Mouse (Mus musculus) G1E-ER4 (cell line): ENCODE data around the gene C1ra. TPM values are rescaled to one million over a fixed set of nuclear protein-coding genes. Genes with fewer than 3 reads are reported as not detected.
"Not testable (repeated sequence)": the region's sequence is repeated elsewhere in the genome, so short reads cannot be mapped to it uniquely, and the experiment has no call there.

ENCODE experiments used
- GATA1 ChIP-seq: IDR thresholded peaks from one replicate; pipeline ENCODE4 v1.8.0; 2012; ENCODE audit warnings: low read length, inconsistent platforms
- polyA plus RNA-seq: library from polyadenylated mRNA; stranded (reverse); fragments of >175 nt; gene quantifications from 2 replicates; pipeline ENCODE4 v1.2.3, GENCODE M21; 2012

Gene C1ra
- polyA plus RNA-seq, 1 experiment, result not detected

DNA sequence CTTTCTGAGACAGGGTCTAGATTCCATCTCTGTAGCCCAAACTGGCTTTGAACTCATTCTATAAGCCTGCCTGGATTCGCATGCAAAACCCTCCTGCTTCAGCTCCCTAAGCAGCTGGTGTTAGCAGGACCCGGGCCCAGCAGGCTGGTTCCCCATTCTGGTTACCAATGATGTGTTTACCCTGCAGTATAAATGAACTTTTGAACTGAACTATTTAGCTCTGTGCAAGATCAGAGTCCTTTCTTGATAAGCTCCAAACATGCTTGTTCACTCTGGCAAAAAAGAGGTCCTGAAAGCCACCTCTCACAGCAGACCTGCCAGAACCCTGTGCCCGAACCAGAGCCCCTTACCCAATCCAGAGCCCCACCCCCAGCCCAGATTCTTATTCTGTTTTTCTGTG, 15.7 kb downstream of the C1ra start:
- no peak for TF ChIP-seq GATA1

- TF ChIP-seq GATA1, result no peak
Observed at GRCm38 (mm10) chr6:124531077-124531476, 18.9 kb downstream of the C1ra start.

GRCm38 (mm10) chr6:124542284-124542683, 30.1 kb downstream of the C1ra start, which contains the start of gene C1s1:
Gene C1s1, minus strand, starts transcription at chr6:124542359.
- TF ChIP-seq GATA1, result not testable (repeated sequence)

DNA sequence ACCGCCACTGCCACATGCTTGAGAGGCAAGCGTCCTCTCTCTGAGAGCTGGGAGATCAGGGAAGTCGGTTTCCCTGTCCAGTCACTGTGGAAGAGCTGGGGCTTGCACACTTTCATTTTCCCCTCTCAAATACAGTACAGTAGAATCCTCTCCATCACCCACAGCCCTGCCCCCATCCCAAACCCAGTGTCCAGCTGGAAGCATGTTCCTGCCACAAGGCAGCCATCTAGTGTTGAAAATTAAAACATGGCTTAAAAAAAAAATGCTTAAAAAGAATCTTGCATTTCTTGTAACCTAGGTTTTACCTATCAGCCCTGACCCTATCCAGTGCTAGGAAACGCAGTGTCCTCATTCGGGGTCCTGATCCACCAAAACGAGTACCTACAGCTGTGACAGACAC, 32.3 kb downstream of the C1ra start:
- TF ChIP-seq GATA1, result no peak

DNA sequence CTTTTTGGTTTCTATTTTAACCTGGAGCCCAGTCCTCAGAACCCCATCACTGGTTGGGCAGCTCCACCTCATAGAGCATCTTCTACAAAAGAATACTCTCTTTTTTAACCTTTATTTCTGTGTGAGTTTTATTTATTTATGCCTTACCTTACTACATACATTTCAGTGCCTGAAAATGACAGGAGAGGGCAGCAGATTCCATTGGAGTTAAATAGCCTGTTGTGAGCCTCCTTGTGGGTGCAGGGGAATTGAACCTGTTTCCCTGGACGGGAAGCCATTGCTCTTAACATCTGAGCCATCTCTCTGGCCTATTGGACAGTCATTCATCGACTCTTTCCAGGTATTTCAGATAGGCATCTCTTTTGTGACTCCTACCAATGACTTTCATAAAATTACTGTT, 33.2 kb downstream of the C1ra start:
- no peak for TF ChIP-seq GATA1

DNA sequence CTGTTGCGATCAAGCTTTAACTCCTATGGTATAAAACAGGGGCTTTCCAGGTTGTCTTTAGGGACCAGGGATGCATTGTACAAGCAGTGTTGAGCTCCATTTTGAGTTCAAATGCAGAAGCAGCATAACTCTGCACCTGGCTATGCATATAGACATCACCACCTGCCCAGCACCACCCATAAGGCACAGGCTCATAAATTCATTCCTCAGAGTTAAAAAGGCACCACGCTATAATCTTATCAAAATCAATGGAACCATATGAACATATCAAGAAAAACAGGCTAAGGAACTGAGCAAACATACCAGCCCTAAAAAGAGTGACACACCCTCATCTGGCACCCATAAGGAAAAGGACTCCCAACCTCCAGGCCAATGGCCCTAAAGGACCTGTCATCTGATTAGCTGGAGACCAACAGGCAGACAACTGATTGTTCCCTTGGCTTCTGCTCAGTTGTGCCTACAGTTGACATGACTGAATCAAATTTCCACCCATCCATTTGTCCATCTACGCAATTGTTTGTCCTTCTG, 36.9 kb downstream of the C1ra start:
- TF ChIP-seq GATA1, result no peak

GRCm38 (mm10) chr6:124552766-124553165, 40.6 kb downstream of the C1ra start:
- TF ChIP-seq GATA1, result no peak

DNA sequence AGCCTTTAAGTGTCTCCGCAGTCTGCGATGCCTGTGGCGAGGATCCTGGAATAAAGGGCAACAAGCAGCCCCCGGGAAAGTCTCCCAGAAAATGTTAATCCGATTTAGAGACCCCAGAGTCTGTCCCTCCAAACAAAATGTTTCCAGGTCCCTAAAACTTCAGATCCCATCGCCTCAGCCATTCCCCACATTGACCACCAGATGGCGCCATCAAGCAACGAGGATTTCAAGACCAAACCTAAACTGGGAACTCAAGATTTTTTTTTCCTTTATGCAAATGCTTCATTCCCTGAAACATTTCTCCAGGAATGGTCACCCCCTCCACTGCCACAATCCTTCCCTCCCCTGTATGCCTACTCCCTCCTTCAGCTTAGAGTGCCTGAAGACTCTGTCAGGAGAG, 57.8 kb downstream of the C1ra start, which contains the start of gene C1rb:
TSS of gene C1rb (plus strand) at position 269 of the 400 bp plus-strand sequence.
- TF ChIP-seq GATA1, result no peak

Other genes with a start within 250 kb of the C1ra start
- gene Cd163, start 207.7 kb upstream of the C1ra start, polyA plus RNA-seq, result not detected in 2 replicates
- 19.7 and 31.2 TPM in 2 replicates for gene Pex5, start 97.3 kb upstream of the C1ra start, polyA plus RNA-seq
- gene Clstn3, start 47.6 kb upstream of the C1ra start, polyA plus RNA-seq, result 49.1 and 65.4 TPM in 2 replicates
- gene C1rl, start 19.3 kb upstream of the C1ra start, polyA plus RNA-seq, result not detected in 2 replicates
- gene C1s1, start 30.0 kb downstream of the C1ra start, polyA plus RNA-seq, result not detected in 2 replicates
- gene C1rb, start 57.9 kb downstream of the C1ra start, polyA plus RNA-seq, result not detected in 2 replicates
- gene C1s2, start 123.7 kb downstream of the C1ra start, polyA plus RNA-seq, result not detected in 2 replicates
- 144 and 152 TPM in 2 replicates for gene Lpcat3, start 150.6 kb downstream of the C1ra start, polyA plus RNA-seq
- gene Emg1, start 199.8 kb downstream of the C1ra start, polyA plus RNA-seq, result 252 and 358 TPM in 2 replicates
- gene Phb2, start 199.9 kb downstream of the C1ra start, polyA plus RNA-seq, result 491 and 631 TPM in 2 replicates
- 25.0 and 55.5 TPM in 2 replicates for gene Ptpn6, start 226.3 kb downstream of the C1ra start, polyA plus RNA-seq
- 18.3 and 24.3 TPM in 2 replicates for gene Grcc10, start 229.0 kb downstream of the C1ra start, polyA plus RNA-seq
- gene Gm45234, start 243.6 kb downstream of the C1ra start, polyA plus RNA-seq, result 1.7 and 2.3 TPM in 2 replicates
- gene Atn1, start 244.1 kb downstream of the C1ra start, polyA plus RNA-seq, result 58.0 and 62.7 TPM in 2 replicates